Mouse (Mus musculus) left cerebral cortex, adult 9 months (tissue): Measurements from ENCODE around the gene Proser2.

Experiments used
- DNase-seq, 2 experiments: peaks; one replicate each; pipeline ENCODE4 v3.0.0; 2022; ENCODE audit warnings: low spot score in 2 of 2

The Proser2 gene

DNA sequence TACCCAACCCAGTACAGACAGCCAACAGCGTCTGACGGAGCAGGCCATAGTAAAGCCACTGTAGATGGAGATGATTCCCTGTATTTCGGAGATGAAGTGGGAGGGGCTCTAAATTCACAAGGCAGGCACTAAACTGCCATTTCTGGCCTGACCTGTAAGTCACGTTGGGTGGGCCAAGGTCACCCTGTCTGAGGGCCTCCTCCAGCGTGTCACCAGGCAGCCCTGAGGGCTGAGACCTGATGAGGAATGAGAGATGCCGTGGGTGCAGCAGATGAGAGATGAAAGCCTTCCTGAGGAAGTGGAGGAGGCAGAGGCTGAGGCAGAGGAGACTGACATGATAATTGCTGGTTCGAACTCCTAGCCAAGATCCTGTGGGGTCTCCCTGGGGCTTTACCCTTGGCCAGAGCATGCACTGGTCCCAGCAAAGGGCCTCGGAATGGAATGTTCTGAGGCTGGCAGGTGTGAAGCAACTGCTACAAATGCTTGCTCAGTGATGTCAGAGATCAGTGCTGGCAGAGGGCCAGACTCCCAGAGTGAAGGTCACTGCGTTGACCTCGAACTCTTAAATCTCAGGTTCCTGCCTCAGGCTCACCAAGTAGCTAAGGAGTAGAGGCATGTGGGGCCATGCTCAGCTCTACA is 55.0 kb downstream of the Proser2 start:
- DNase-seq: no peak

DNA sequence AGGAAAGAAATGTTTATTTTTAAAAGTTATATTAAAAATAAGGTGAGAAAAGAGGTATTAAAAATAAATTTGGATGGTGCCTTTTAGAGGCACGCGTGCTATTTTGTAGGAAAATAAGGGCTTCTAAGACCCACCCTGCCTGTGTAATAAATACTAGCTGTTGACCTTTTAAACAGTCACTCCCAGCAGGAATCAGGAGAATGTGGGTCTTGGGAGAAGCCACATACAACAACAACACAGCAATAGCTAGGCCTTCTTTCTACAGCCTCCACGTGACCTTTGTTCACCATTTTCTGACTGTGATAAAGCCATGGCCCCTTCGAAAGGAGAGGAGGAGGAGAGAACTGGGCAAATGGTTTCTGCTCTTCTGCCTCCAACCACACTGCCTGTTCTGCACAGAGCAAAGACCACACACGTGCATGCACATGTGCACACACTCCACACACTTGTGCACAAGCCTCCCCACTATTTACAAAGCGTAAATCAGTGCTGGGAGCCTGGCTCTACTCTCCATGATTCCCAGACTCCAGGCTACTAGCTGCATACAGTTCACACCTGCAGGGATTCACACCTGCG is 57.2 kb downstream of the Proser2 start:
- DNase-seq: no peak

DNA sequence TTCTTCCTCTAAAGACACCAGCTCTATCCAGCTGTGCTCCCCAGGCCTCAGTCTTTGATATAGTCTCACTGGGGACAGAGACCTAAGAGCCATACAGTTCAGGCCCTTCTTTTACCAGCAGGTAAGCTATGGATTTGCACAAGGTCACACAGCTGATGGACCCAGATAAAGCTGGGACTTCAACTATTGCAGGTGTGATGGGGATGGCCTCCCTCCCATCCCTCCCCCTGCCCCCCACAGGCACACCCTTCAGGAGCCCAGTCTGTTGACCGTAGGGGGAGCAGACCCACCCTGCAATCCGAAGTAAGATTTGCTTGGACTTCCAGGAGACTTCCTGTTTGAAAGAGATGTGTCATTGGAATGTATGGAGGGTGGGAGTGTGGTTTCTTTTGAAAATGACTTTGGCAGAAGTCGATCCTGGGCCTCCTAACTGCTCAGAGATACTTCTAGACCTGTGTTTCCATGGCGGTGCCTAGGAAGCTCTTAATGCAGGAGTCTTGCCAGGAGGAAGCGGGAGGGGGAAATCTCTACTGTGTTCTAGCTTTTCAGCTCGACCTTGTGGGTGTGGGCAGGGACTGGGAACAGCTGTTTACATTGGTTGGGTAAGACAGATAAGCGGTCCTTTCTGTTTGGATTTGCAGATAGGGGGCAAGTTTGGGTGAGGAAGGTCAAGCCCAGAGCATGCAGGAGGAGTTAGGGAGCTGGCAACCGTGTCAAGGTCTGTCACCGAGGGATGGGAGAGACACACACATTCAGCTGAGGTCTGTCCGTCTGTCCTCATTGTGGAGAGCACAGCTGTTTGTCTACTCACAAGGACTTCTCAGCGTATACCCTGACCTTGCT is 58.2 kb downstream of the Proser2 start:
- DNase-seq: no peak

DNA sequence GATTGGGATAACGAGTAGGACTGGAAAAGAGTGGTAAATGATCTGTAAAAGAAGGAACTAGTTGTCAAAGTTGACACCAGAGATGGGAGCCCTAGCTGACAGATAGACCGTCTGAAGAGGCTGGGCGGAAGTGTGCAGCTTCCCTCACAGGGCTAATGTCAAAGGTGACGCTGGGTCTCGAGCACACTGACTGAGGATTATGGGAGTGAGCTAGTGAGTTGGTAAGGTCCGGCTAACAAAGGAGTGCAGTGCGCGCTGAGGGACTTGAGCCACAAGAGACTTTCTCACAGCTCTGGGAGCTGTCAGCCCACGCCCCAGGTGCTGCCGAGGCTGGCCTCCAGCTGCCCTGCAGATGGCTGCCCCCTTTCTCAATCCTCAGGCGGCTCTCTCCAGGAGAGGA is 59.1 kb downstream of the Proser2 start:
- DNase-seq: no peak

DNA sequence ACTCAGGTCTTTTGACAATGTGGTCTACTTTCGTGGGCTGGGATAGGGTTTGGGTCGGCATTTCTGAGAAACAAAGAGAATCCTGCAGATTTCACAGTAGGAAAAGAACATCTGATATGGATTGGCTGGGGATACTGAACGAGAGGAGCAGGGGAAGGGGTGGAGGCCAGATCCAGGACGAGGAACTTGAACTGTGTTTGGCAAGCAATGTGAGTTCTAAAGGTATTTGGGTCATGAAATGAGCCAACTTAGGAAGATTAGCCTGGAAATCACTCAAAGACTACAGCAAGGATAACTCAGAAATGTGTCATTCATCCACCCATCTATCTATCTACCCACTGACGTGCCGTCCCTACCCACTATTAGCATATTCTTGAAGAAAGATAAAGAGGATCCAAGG is 62.7 kb downstream of the Proser2 start:
- DNase-seq: no peak

DNA sequence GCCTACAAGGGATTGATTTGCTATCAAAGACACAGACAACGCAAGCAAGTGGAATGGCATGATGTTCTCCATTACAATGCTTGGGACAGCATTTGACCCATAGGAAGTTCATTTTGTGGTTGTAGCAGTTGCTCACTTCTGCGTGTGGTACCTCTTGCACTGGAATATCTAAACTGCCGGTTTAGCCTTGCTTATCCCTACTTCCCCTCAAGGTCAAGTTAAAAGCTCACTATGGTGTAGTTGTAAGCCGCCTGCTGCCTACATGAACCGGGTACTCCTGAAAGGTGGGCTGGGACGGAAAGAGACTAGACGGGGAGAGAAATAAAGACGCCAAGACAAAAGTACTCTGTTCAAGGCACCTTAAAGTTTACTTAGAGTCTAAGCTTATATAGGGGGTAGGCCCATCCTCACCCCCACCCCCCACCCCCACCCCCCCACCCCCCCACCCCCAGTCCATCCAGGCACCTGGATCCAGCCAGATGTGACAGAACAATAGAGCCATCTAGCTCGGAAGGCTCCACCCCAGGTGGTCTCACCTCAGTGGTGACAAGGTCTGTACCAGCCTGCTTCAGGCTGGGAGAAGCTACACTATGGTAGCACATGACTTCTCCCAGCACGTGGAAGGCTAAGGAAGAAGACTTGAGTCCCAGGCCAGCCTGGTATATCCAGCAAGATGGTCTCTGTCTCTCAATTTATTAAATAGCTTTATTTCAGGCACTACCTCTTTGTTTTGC is 69.8 kb downstream of the Proser2 start:
- no peak for DNase-seq

DNA sequence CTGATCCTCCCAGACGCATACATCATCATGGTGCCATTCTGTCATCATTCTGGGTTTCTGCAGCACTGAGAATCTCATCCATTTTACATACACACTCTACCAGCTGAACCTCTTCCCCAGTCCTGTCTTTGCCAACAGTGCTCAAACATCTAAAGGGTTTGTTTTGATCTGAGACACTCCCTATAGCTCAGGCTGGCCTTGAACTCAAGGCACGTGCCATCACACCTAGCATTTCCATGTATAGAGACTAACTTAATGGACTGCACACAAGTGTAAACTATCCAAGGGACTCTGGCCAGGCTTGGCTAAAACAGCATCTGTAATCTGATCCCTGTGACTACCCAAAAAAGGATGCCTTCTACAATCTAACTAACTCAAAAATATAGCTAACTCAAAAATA is 70.7 kb downstream of the Proser2 start:
- no peak for DNase-seq

DNA sequence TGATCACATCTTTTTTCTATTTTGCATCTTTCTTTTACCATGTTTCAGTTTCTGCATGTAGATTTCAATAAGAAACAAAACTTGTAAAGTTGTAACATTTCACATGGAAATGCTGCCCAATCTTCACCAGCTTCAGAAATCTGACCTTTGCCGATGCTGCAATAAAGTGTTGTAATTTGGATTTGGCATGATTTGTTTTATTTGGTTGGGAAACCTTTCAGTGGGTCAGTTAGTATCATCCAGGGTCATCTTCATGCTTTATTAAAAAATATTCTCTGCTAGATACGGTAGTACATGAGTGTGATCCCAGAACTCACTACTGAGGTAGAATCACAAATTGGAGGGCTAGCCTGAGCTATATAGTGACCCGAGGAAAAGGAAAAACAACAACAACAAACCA is 73.5 kb downstream of the Proser2 start:
- DNase-seq: no peak

DNA sequence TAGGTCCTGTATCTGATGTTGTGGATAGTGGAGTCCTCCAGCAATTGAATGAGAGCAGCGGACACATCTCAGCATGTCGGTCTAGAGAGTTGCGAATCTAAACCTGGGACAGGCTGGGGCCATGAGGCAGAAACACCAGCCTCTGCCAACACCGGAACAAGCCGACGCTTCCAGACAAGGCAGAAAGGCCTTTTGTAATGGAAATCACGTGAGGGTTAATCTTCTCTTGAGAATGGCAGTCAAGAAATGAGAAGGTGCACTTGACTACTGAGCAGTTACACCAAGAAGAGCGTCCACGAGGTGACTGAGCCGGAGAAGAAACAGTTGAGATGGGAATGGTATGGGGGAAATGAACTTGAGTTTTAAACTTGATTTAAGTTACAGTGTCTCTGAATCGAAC is 74.5 kb downstream of the Proser2 start:
- no peak for DNase-seq

DNA sequence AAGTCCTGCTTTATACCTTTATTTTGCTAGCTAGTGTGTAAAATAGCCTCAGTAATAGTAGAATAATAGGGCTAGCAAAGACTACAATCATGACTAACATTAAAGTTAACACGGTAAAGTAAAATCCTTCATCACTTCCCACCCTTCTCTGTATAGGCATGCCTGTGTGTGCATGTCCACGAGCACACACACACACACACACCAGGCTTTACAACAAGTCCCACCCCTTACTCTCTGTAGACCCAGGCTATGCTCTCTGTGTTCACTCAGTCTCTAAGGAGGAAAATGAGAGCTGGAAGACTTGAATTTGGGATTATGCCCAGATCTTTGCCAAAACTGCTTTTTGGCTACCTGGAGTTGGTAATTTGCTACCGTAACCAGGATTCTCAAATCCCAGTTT is 81.0 kb downstream of the Proser2 start:
- no peak for DNase-seq

DNA sequence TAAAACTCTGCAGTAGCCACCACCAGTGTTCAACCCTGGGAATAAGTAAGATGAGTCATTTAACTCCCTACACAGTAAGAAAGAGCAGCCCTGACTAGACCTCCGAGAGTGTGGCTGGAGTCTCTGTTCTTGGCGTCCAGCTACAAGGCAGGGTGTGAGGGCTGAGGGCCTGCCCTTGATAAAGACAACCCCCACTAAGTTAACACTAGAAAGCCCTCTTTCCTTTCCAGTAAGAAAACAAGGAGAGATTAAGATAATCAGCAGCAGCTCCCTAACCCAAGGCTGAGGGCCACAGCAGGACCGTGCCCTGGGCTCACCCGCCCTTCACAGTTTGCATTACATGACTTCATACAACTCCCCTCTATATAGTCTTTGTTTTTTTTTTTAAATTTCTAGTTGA is 81.4 kb downstream of the Proser2 start:
- DNase-seq: no peak
